Mouse (Mus musculus) left cerebral cortex, adult 6 months (tissue): ENCODE measurements around the gene Vmn1r9. TPM values are rescaled to one million over a fixed set of nuclear protein-coding genes. Genes with fewer than 3 reads are reported as not detected.

ENCODE experiments used
- long read RNA-seq, 2 experiments: library from polyadenylated mRNA; unstranded; transcript quantifications; one replicate each; pipeline ENCODE4 v2.0.0; 2019 to 2020
- polyA plus RNA-seq: library from polyadenylated mRNA; unstranded; fragments of <200 nt; fragmentation: Nextera tagmentation; gene quantifications from 2 replicates; pipeline ENCODE4 v1.2.3, GENCODE M21; 2021

Vmn1r9 gene
- not detected in 2 replicates for polyA plus RNA-seq
- long read RNA-seq, experiment 1 = 0 reads
- long read RNA-seq, experiment 2 = 0 reads

DNA sequence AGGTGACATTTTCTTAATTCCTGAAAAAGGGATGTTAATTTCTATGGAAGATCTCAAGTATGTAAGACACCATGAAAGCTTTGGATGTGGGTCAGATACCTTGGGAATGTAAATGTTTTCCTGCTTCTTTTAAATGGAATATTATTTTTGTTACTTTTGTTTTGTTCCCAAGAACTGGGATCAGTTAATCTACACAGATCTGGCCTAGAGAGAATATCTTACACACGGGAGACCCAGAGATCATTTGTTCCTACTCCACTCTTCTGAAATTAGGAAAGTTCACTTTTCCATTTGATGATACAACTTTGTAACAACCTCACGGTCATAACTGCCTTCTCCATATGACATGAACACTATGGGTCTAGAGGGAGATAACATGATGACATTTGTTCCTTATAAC is at the start of gene Vmn1r9:
Gene Vmn1r9 (plus strand): TSS at position 301 of the 400 bp plus-strand sequence.

DNA sequence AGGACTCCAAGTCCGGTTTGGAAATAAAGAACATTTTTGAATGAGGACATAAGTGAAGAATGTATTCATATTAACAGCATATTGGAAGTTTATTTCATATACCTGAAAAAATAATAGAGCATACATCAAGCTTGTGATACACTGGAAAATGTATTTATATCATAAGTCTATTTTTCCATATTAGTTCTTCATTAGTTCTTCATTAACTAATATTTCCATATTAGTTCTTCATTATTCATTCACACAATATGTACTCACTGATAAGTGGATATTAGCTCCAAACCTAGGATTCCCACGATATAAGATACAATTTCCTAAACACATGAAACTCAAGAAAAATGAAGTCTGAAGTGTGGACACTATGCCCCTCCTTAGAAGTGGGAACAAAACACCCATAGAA is 41.4 kb upstream of the Vmn1r9 start, which contains the start of gene Vmn1r7:
Gene Vmn1r7 (minus strand): TSS at position 101 of the 400 bp plus-strand sequence.

DNA sequence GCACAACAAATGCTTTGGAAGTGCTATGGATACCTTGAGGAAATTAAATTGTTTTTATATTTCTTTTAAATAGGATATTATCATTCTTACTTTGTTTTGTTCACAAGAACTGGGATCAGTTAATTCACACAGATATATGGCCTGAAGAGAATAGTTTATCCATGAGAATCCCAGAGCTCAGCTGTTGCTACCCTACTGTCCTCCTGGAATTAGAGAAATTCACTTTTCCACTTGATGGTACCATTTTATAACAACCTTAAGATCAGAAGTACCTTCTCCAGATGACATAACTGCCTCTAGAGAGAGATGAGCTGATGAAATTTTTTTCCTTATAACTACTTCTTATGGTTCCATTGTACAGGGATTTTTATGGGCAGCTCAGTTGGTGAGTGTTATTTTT is 34.6 kb upstream of the Vmn1r9 start, which contains the start of gene Vmn1r8:
Gene Vmn1r8 (plus strand): TSS at position 301 of the 400 bp plus-strand sequence.

DNA sequence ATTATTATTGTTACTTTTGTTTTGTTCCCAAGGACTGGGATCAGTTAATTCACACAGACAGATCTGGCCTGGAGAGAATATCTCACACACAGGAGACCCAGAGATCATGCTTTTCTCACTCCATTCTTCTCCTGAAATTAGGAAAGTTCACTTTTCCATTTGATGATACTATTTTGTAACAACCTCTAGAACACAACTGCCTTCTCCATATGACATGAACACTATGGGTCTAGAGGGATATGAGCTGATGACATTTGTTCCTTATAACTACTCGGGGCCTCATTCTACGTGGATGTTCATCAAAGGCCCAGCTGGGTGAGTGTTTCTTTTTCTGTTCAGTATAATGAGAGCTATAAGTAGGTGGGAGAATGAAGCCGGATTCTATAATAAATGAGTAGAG is 42.6 kb downstream of the Vmn1r9 start, which contains the start of gene Vmn1r10:
Gene Vmn1r10 (plus strand): TSS at position 301 of the 400 bp plus-strand sequence.

Other genes with a start within 250 kb of the Vmn1r9 start
- 21.4 and 27.4 TPM in 2 replicates for gene Fkbp9, start 234.7 kb upstream of the Vmn1r9 start, polyA plus RNA-seq
- 116 and 128 TPM in 2 replicates for gene Nt5c3, start 142.9 kb upstream of the Vmn1r9 start, polyA plus RNA-seq
- 0.09 and 0.29 TPM in 2 replicates for gene Vmn1r4, start 142.8 kb upstream of the Vmn1r9 start, polyA plus RNA-seq
- gene Vmn1r5, start 96.5 kb upstream of the Vmn1r9 start, polyA plus RNA-seq = not detected in 2 replicates
- not detected in 2 replicates for gene Vmn1r6, start 69.5 kb upstream of the Vmn1r9 start, polyA plus RNA-seq
- not detected in 2 replicates for gene Vmn1r7, start 41.5 kb upstream of the Vmn1r9 start, polyA plus RNA-seq
- not detected in 2 replicates for gene Vmn1r8, start 34.5 kb upstream of the Vmn1r9 start, polyA plus RNA-seq
- not detected in 2 replicates for gene Vmn1r10, start 42.7 kb downstream of the Vmn1r9 start, polyA plus RNA-seq
- not detected in 2 replicates for gene Vmn1r11, start 66.7 kb downstream of the Vmn1r9 start, polyA plus RNA-seq
- gene Vmn1r12, start 90.1 kb downstream of the Vmn1r9 start, polyA plus RNA-seq = not detected in 2 replicates
- not detected in 2 replicates for gene Vmn1r13, start 136.5 kb downstream of the Vmn1r9 start, polyA plus RNA-seq
- gene Vmn1r14, start 164.9 kb downstream of the Vmn1r9 start, polyA plus RNA-seq = not detected in 2 replicates
- not detected in 2 replicates for gene Vmn1r15, start 191.2 kb downstream of the Vmn1r9 start, polyA plus RNA-seq